Mouse (Mus musculus) naive thymus-derived CD4-positive, alpha-beta T cell, adult 5 months (primary cell): ENCODE data around the gene Hace1. TPM values are rescaled to one million over a fixed set of nuclear protein-coding genes. Genes with fewer than 3 reads are reported as not detected.

Source experiments
- polyA plus RNA-seq: library from polyadenylated mRNA; unstranded; fragments of 100-300 nt; shearing (Covaris generic); gene quantifications from one replicate; pipeline ENCODE4 v1.2.1, GENCODE M21; 2017

The Hace1 gene
- 36.5 TPM for polyA plus RNA-seq

DNA sequence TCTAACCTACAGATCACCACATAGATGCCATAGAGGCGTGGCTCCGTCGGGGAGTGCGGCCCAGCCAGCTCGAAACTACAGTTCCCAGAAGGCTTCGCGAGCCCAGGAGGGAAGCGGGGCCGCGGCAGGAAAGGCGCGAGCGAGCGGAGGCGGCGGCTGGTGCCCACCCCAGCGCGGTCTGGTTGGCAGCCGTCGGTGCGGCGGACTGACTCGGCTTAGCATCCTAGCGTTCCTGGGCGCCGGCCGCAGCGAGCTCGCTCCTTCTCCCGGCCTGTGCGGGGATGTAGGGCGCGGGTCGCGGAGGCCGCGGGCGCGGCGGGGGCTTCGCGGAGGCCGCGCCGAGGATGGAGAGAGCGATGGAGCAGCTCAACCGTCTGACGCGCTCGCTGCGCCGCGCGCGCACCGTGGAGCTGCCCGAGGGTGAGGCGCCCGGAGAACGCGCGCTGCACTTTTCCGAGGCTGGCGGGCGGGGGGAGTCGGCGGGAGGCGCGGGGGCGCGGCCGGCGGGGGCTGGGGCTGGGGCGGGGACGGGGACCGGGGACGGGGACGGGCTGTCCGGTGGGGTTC, at the start of gene Hace1:
Gene Hace1 (plus strand): TSS at position 99 of the 567 bp plus-strand sequence.

Other genes with a start within 250 kb of the Hace1 start
- not detected for gene Bves, start 242.1 kb upstream of the Hace1 start, polyA plus RNA-seq
- gene Lin28b, start 91.4 kb upstream of the Hace1 start, polyA plus RNA-seq, result 0.06 TPM